23 mouse cellular contexts compared by ENCODE assay signal in the genomic region with DNA sequence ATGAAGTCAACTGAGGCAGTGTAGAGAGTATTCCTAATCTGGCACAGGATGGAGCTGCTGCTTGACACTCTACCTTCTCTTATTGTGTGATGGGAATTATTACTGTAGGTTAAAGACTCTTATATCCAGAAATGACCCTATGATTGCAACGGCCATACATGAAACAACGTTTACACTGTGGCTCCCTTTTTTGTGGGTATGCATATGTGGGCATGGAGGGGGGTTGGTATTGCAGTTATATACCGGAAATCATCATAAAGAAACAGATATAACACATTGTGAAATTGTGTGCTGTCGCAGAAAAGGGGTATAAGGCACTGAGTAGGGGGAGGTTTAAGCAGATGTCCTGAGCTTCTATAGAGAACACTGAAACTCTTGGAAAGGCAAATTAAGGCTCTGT. TPM values are rescaled to one million over a fixed set of nuclear protein-coding genes. Genes with fewer than 3 reads are reported as not detected.
"Had no signal": no experiment of that assay in that cellular context is flagged by ENCODE, and none has a peak within 500 bp of the region (broad histone marks: within the 10 kb centered on the region; RNA-seq: fewer than 3 reads in every experiment).

No protein-coding gene starts in this region.

- H3K4me3 ChIP-seq: neural tube, embryonic 13.5 days; neural tube, embryonic 15.5 days; stomach, embryonic 15.5 days had no signal

- H3K36me3 ChIP-seq: neural tube, embryonic 13.5 days; neural tube, embryonic 15.5 days; stomach, embryonic 15.5 days had no signal

- DNase-seq: retina, postnatal 1 day; right cerebral cortex, adult 18-20 months; right cerebral cortex, postnatal 14 days; right cerebral cortex, postnatal 25 days; right cerebral cortex, postnatal 4 days; spleen, adult 18-20 months; thymus, adult 18-20 months; thymus, adult 2 months; thymus, postnatal 14 days; thymus, postnatal 25 days; thymus, postnatal 36 days; thymus, postnatal 4 days had no signal

- H3K27ac ChIP-seq: neural tube, embryonic 13.5 days; neural tube, embryonic 15.5 days; stomach, embryonic 15.5 days; stomach, postnatal 0 days had no signal

- H3K27me3 ChIP-seq: neural tube, embryonic 13.5 days; neural tube, embryonic 15.5 days; stomach, embryonic 15.5 days had no signal

- H3K4me1 ChIP-seq: neural tube, embryonic 13.5 days; neural tube, embryonic 15.5 days; stomach, embryonic 15.5 days had no signal

- H3K9me3 ChIP-seq: neural tube, embryonic 13.5 days; neural tube, embryonic 15.5 days; stomach, embryonic 15.5 days had no signal

RNA-seq across cellular contexts. Expression of gene Gm13691, which starts 45.6 kb away (rescaled TPM):
- total RNA-seq: neutrophil, adult 5-6 weeks had no signal
- polyA plus RNA-seq: neural tube, embryonic 13.5 days; neural tube, embryonic 14.5 days; neural tube, embryonic 15.5 days; small intestine, adult 2 months; spleen, adult 2 months; stomach, embryonic 14.5 days; stomach, embryonic 16.5 days; stomach, postnatal 0 days; thymus, adult 2 months; thymus, postnatal 0 days had no signal

RNA-seq across cellular contexts. Expression of gene Gm13697, which starts 51.5 kb away (rescaled TPM):
- total RNA-seq: neutrophil, adult 5-6 weeks had no signal
- polyA plus RNA-seq: neural tube, embryonic 13.5 days; neural tube, embryonic 14.5 days; neural tube, embryonic 15.5 days; small intestine, adult 2 months; spleen, adult 2 months; stomach, embryonic 14.5 days; stomach, embryonic 16.5 days; stomach, postnatal 0 days; thymus, adult 2 months; thymus, postnatal 0 days had no signal

RNA-seq across cellular contexts. Expression of gene Gm13694, which starts 57.3 kb away (rescaled TPM):
- total RNA-seq: neutrophil, adult 5-6 weeks had no signal
- polyA plus RNA-seq: neural tube, embryonic 13.5 days; neural tube, embryonic 14.5 days; neural tube, embryonic 15.5 days; small intestine, adult 2 months; spleen, adult 2 months; stomach, embryonic 14.5 days; stomach, embryonic 16.5 days; stomach, postnatal 0 days; thymus, adult 2 months; thymus, postnatal 0 days had no signal
